Mouse (Mus musculus): ENCODE results near the gene Arhgap9.

Gene Arhgap9

GRCm38 (mm10) chr10:127324495-127324894, 2.7 kb downstream of the Arhgap9 start:
- peak; percentile 62 for DNase-seq (ENCODE audit: low read depth)

- no peak for DNase-seq (ENCODE audit: low read depth)
Measured at GRCm38 (mm10) chr10:127325454-127326016, 3.8 kb downstream of the Arhgap9 start.

- DNase-seq (ENCODE audit: low read depth), result no peak
Measured at GRCm38 (mm10) chr10:127326017-127326801, 4.4 kb downstream of the Arhgap9 start.

GRCm38 (mm10) chr10:127326828-127327227, 5.1 kb downstream of the Arhgap9 start:
- no peak for DNase-seq (ENCODE audit: low read depth)

GRCm38 (mm10) chr10:127327461-127328145, 5.8 kb downstream of the Arhgap9 start:
- DNase-seq (ENCODE audit: low read depth), result no peak

- no peak for DNase-seq (ENCODE audit: low read depth)
Measured at GRCm38 (mm10) chr10:127330212-127330611, 8.4 kb downstream of the Arhgap9 start.

GRCm38 (mm10) chr10:127332211-127332874, 10.6 kb downstream of the Arhgap9 start:
- no peak for DNase-seq (ENCODE audit: low read depth)

- DNase-seq (ENCODE audit: low read depth), result peak; percentile 48
Measured at GRCm38 (mm10) chr10:127333152-127333551, 11.4 kb downstream of the Arhgap9 start.

GRCm38 (mm10) chr10:127335271-127335670, 13.5 kb downstream of the Arhgap9 start:
- DNase-seq (ENCODE audit: low read depth), result no peak

GRCm38 (mm10) chr10:127336952-127337351, 15.2 kb downstream of the Arhgap9 start:
- no peak for DNase-seq (ENCODE audit: low read depth)

- no peak for DNase-seq (ENCODE audit: low read depth)
Measured at GRCm38 (mm10) chr10:127337536-127338099, 15.9 kb downstream of the Arhgap9 start.

GRCm38 (mm10) chr10:127338930-127339682, 17.3 kb downstream of the Arhgap9 start:
- peak; percentile 96 for DNase-seq (ENCODE audit: low read depth)

- DNase-seq (ENCODE audit: low read depth), result peak; percentile 80
Measured at GRCm38 (mm10) chr10:127339683-127340576, 18.2 kb downstream of the Arhgap9 start.

- no peak for DNase-seq (ENCODE audit: low read depth)
Measured at GRCm38 (mm10) chr10:127340577-127341359, 19.0 kb downstream of the Arhgap9 start.

GRCm38 (mm10) chr10:127341360-127341690, 19.6 kb downstream of the Arhgap9 start:
- no peak for DNase-seq (ENCODE audit: low read depth)

- peak; percentile 94 for DNase-seq (ENCODE audit: low read depth)
Measured at GRCm38 (mm10) chr10:127341891-127342639, 20.3 kb downstream of the Arhgap9 start, which contains the start of gene Gli1. Gli1 (minus strand) TSS chr10:127341974.

GRCm38 (mm10) chr10:127343029-127343428, 21.3 kb downstream of the Arhgap9 start:
- DNase-seq (ENCODE audit: low read depth), result no peak

GRCm38 (mm10) chr10:127346173-127346572, 24.4 kb downstream of the Arhgap9 start:
- peak; percentile 46 for DNase-seq (ENCODE audit: low read depth)

GRCm38 (mm10) chr10:127348957-127349356, 27.2 kb downstream of the Arhgap9 start:
- DNase-seq (ENCODE audit: low read depth), result peak; percentile 35

Data from NIH3T3 (cell line).